ENCODE assay signal across 8 mouse cellular contexts in genomic region chr1:190172979-190173461, GRCm38 (mm10). TPM values are rescaled to one million over a fixed set of nuclear protein-coding genes. Genes with fewer than 3 reads are reported as not detected.
DNase-seq lines count a peak whose midpoint lies in the region; ATAC-seq lines count a peak whose summit lies in the region.

No protein-coding gene starts in this region.

- peak overlapping the region; percentile 86 for H3K4me3 ChIP-seq in heart, embryonic 15.5 days
- H3K4me3 ChIP-seq in liver, embryonic 13.5 days (replicated peaks), result peak overlapping the region; percentile 61

- H3K9me3 ChIP-seq in heart, embryonic 15.5 days (replicated peaks), result no peaks in the 10 kb centered on the region
- H3K9me3 ChIP-seq in liver, embryonic 13.5 days (replicated peaks), result no peaks in the 10 kb centered on the region

- H3K27me3 ChIP-seq in heart, embryonic 15.5 days, result peaks cover 23% of the 10 kb centered on the region
- H3K27me3 ChIP-seq in liver, embryonic 13.5 days, result peaks cover 94% of the 10 kb centered on the region

- H3K9ac ChIP-seq in heart, embryonic 15.5 days, result peak overlapping the region; percentile 54
- H3K9ac ChIP-seq in liver, embryonic 13.5 days, result peak overlapping the region; percentile 64

- no peak for ATAC-seq in heart, embryonic 15.5 days (replicated peaks; ENCODE audit: insufficient number of reproducible peaks, insufficient read depth, low FRiP score, low read depth)
- ATAC-seq in liver, embryonic 13.5 days (ENCODE audit: low read depth), result no peak
- ATAC-seq in megakaryocyte, adult 5-6 weeks (ENCODE audit: poor library complexity, severe bottlenecking), result no peak

- H3K4me2 ChIP-seq in heart, embryonic 15.5 days, result peak overlapping the region; percentile 87
- peak overlapping the region; percentile 64 for H3K4me2 ChIP-seq in liver, embryonic 13.5 days

- WGBS in heart, embryonic 15.5 days, result 2% methylated on average over 24 of the region's 24 CpGs
- 1% methylated on average over 24 of the region's 24 CpGs for WGBS in liver, embryonic 13.5 days (ENCODE audit: insufficient replicate concordance)

- H3K4me1 ChIP-seq in heart, embryonic 15.5 days (replicated peaks), result peaks cover 42% of the 10 kb centered on the region
- peaks cover 34% of the 10 kb centered on the region for H3K4me1 ChIP-seq in liver, embryonic 13.5 days (replicated peaks)

- DNase-seq in ovary, postnatal 36 days (ENCODE audit: low spot score), result peak; percentile 14
- no peak for DNase-seq in ovary, adult 18-20 months (ENCODE audit: low spot score)
- no peak for DNase-seq in liver, embryonic 13.5 days
- DNase-seq in yolk sac, embryonic 10.5 days (ENCODE audit: low spot score), result peak; percentile 34
- no peak for DNase-seq in layer of hippocampus, adult 9-11 months
- DNase-seq in urinary bladder, postnatal 14 days (ENCODE audit: low spot score), result no peak

- no peaks in the 10 kb centered on the region for H3K36me3 ChIP-seq in heart, embryonic 15.5 days
- no peaks in the 10 kb centered on the region for H3K36me3 ChIP-seq in liver, embryonic 13.5 days

- H3K27ac ChIP-seq in heart, embryonic 15.5 days, result peak overlapping the region; percentile 46
- H3K27ac ChIP-seq in liver, embryonic 13.5 days, result peak overlapping the region; percentile 71

RNA-seq across cellular contexts. Expression of gene Prox1, which starts 2.5 kb away (rescaled TPM):
- polyA plus RNA-seq in heart, embryonic 15.5 days (2015; fragmentation: Nextera tagmentation; extraction: Ambion mirVana), result 14.9 and 18.3 TPM in 2 replicates
- polyA plus RNA-seq in liver, embryonic 13.5 days (2015; fragmentation: Nextera tagmentation; extraction: Ambion mirVana), result 4.1 and 6.4 TPM in 2 replicates
- total RNA-seq in megakaryocyte, adult 5-6 weeks (2015), result not detected in 2 replicates
- not detected in 2 replicates for total RNA-seq in megakaryocyte, adult 5-6 weeks (2017)

Comparison
In these comparisons a context has a peak if more than half of its experiments do, and no peak if none do; other contexts are left out.
1. DNase-seq: peak in ovary, postnatal 36 days (single experiment) and yolk sac, embryonic 10.5 days (single experiment); none in ovary, adult 18-20 months (single experiment), liver, embryonic 13.5 days (single experiment), layer of hippocampus, adult 9-11 months (single experiment) and urinary bladder, postnatal 14 days (single experiment).